Comparison of ENCODE assay signal across 17 mouse cellular contexts in genomic region chr7:122402041-122402440, GRCm38 (mm10).
A peak's percentile ranks its signal among the peaks of the same experiment; 100 is the strongest.
DNase-seq lines count a peak whose midpoint lies in the region; ATAC-seq and TF ChIP-seq lines count a peak whose summit lies in the region.
"Had no signal": no experiment of that assay in that cellular context is flagged by ENCODE, and none has a peak within 500 bp of the region (broad histone marks: within the 10 kb centered on the region; RNA-seq: fewer than 3 reads in every experiment).

No protein-coding gene starts in this region.

- DNase-seq in lung, postnatal 25 days (ENCODE audit: low spot score): peak; percentile 26
- no peak for DNase-seq in lung, adult 2 months
- peak; percentile 45 for DNase-seq in CH12.LX (ENCODE audit: extremely low read depth)
- DNase-seq in thymus, postnatal 25 days: peak; percentile 39
- no peak for DNase-seq in midbrain, embryonic 11.5 days (ENCODE audit: low spot score, missing footprints)
- DNase-seq in neural tube, embryonic 10.5 days (ENCODE audit: extremely low spot score, low spot score): no peak
- DNase-seq: adrenal gland, postnatal 14 days; cerebellum, postnatal 25 days; gastrocnemius, postnatal 10 days; heart, postnatal 10 days; kidney, adult 2 months; kidney, postnatal 25 days; retina, postnatal 1 day had no signal

- no peaks in the 10 kb centered on the region for H3K9me3 ChIP-seq in CH12.LX (replicated peaks; ENCODE audit: low read length)
- no peaks in the 10 kb centered on the region for H3K9me3 ChIP-seq in midbrain, embryonic 11.5 days (ENCODE audit: control insufficient read depth, low read length)
- H3K9me3 ChIP-seq: neural tube, embryonic 15.5 days had no signal

- TF ChIP-seq CTCF in lung, adult 2 months (IDR thresholded peaks at IDR 0.05; ENCODE audit: insufficient read depth, low read length): no peak
- TF ChIP-seq CTCF in CH12.LX (conservative IDR thresholded peaks at IDR 0.05 in 1 of 2, IDR thresholded peaks at IDR 0.05 in 1 of 2; ENCODE audit: low read depth in 2 of 2, low read length in 2 of 2): no peak

- dilution Hi-C loops in CH12.LX (cut with MboI; ENCODE audit: extremely low pct_ligation_motif_present, extremely low pct_unique_long_range_greater_than_20kb, low sequenced_read_pairs): no loop called here

- no peaks in the 10 kb centered on the region for H3K27me3 ChIP-seq in CH12.LX (replicated peaks)
- H3K27me3 ChIP-seq in midbrain, embryonic 11.5 days (ENCODE audit: control insufficient read depth, insufficient read depth, low read length): no peaks in the 10 kb centered on the region
- H3K27me3 ChIP-seq: neural tube, embryonic 15.5 days had no signal

- H3K4me3 ChIP-seq in lung, adult 2 months (replicated peaks; ENCODE audit: extremely low read depth, low read depth, low read length): no peak overlapping the region
- peak overlapping the region in 1 of 3 experiments; percentile 1 for H3K4me3 ChIP-seq in CH12.LX (replicated peaks in 1 of 3; ENCODE audit: low read depth in 2 of 3, low read length in 2 of 3, poor library complexity in 1 of 3)
- H3K4me3 ChIP-seq in midbrain, embryonic 11.5 days (ENCODE audit: low read depth, low read length): no peak overlapping the region
- H3K4me3 ChIP-seq: neural tube, embryonic 15.5 days had no signal

- H3K27ac ChIP-seq in CH12.LX (ENCODE audit: insufficient read depth, low read depth): peak overlapping the region; percentile 81
- no peak overlapping the region for H3K27ac ChIP-seq in midbrain, embryonic 11.5 days (ENCODE audit: low read depth, low read length)
- H3K27ac ChIP-seq: liver, embryonic 14.5 days; neural tube, embryonic 15.5 days had no signal

- no peak for TF ChIP-seq POLR2A in lung, adult 2 months (IDR thresholded peaks at IDR 0.05; ENCODE audit: borderline replicate concordance, extremely low read depth, low read depth, low read length)
- TF ChIP-seq POLR2A in CH12.LX (IDR thresholded peaks at IDR 0.05; ENCODE audit: low read depth, low read length): no peak

- H3K9ac ChIP-seq in CH12.LX (ENCODE audit: insufficient read depth, low read depth): 0 out of 2 replicates have a peak overlapping the region, but pooled peaks have one; percentile 2
- no peak overlapping the region for H3K9ac ChIP-seq in midbrain, embryonic 11.5 days (ENCODE audit: low read length)
- H3K9ac ChIP-seq: liver, embryonic 14.5 days; neural tube, embryonic 15.5 days had no signal

- no peak; the same call in 1 of the 2 replicates for TF ChIP-seq EP300 in CH12.LX (IDR thresholded peaks at IDR 0.05; ENCODE audit: low read length)

- 58% methylated on average over 7 of the region's 7 CpGs for WGBS in lung, adult 2 months
- WGBS in midbrain, embryonic 11.5 days: 85% methylated on average over 7 of the region's 7 CpGs

- TF ChIP-seq RAD21 in CH12.LX (IDR thresholded peaks at IDR 0.05; ENCODE audit: low read depth, low read length): no peak

- no peak overlapping the region for H3K4me2 ChIP-seq in CH12.LX (ENCODE audit: insufficient read depth, low read depth, poor library complexity, severe bottlenecking)
- no peak overlapping the region for H3K4me2 ChIP-seq in midbrain, embryonic 11.5 days
- H3K4me2 ChIP-seq: neural tube, embryonic 15.5 days had no signal

- in situ Hi-C loops in CH12.LX (cut with MboI; ENCODE audit: low pct_ligation_motif_present, low pct_unique_long_range_greater_than_20kb, low sequenced_read_pairs): no loop called here

- ATAC-seq in megakaryocyte progenitor cell, adult 5-6 weeks (replicated peaks; ENCODE audit: poor library complexity): peak; percentile 63
- ATAC-seq in midbrain, embryonic 11.5 days (ENCODE audit: low FRiP score): no peak
- ATAC-seq: hindbrain, embryonic 16.5 days had no signal

- H3K4me1 ChIP-seq in lung, adult 2 months (ENCODE audit: control insufficient read depth, insufficient read depth, low read length): no peaks in the 10 kb centered on the region; the same call in 1 of the 2 replicates
- peaks cover 60 to 98% of the 10 kb centered on the region in 2 experiments for H3K4me1 ChIP-seq in CH12.LX (ENCODE audit: control insufficient read depth in 1 of 2, insufficient read depth in 2 of 2)
- H3K4me1 ChIP-seq in midbrain, embryonic 11.5 days (ENCODE audit: control insufficient read depth, insufficient read depth, low read length): peaks cover 13% of the 10 kb centered on the region

- H3K36me3 ChIP-seq in CH12.LX (replicated peaks in 1 of 2; ENCODE audit: control insufficient read depth in 1 of 2, insufficient read depth in 1 of 2, low read length in 1 of 2): peaks cover 26 to 53% of the 10 kb centered on the region in 2 experiments
- H3K36me3 ChIP-seq in midbrain, embryonic 11.5 days (ENCODE audit: control insufficient read depth, insufficient read depth, low read length): no peaks in the 10 kb centered on the region
- H3K36me3 ChIP-seq: neural tube, embryonic 15.5 days had no signal

- H3K79me2 ChIP-seq in CH12.LX (replicated peaks; ENCODE audit: control insufficient read depth, extremely low read depth, insufficient read depth, poor library complexity, severe bottlenecking): peaks cover 89% of the 10 kb centered on the region

TF ChIP-seq in CH12.LX, 34 proteins besides CTCF, POLR2A, EP300 and RAD21:
- peak; percentile 24; the same call in 1 of the 2 replicates for TF ChIP-seq MAX (IDR thresholded peaks at IDR 0.05; ENCODE audit: low read length)
- no peak for TF ChIP-seq CHD2 (IDR thresholded peaks at IDR 0.05; ENCODE audit: low read length)
- no peak for TF ChIP-seq ZMIZ1 (IDR thresholded peaks at IDR 0.05; ENCODE audit: low read depth, low read length)
- TF ChIP-seq JUND (conservative IDR thresholded peaks at IDR 0.05; ENCODE audit: low read depth, low read length): no peak
- no peak for TF ChIP-seq GABPA (IDR thresholded peaks at IDR 0.05; ENCODE audit: insufficient replicate concordance, low read depth, low read length)
- TF ChIP-seq PAX5 (IDR thresholded peaks at IDR 0.05; ENCODE audit: low read length): no peak
- 0 out of 2 replicates have a peak, but pooled peaks have one; percentile 19 for TF ChIP-seq MEF2A (IDR thresholded peaks at IDR 0.05; ENCODE audit: borderline replicate concordance, low read depth, low read length)
- TF ChIP-seq ETS1 (conservative IDR thresholded peaks at IDR 0.05; ENCODE audit: low read depth, low read length): peak; percentile 41; the same call in 1 of the 2 replicates
- TF ChIP-seq MYC (IDR thresholded peaks at IDR 0.05; ENCODE audit: low read depth, low read length): 0 out of 2 replicates have a peak, but pooled peaks have one; percentile 45
- TF ChIP-seq TBP (conservative IDR thresholded peaks at IDR 0.05; ENCODE audit: low read depth, low read length): no peak
- TF ChIP-seq TCF12 (IDR thresholded peaks at IDR 0.05; ENCODE audit: low read depth, low read length): no peak
- TF ChIP-seq POLR2AphosphoS2 (IDR thresholded peaks at IDR 0.05; ENCODE audit: low read depth, low read length): no peak

Comparison
In these comparisons a context has a peak if more than half of its experiments do, and no peak if none do; other contexts are left out.
1. DNase-seq: peak in lung, postnatal 25 days (single experiment), CH12.LX (single experiment) and thymus, postnatal 25 days (single experiment); none in lung, adult 2 months (single experiment), midbrain, embryonic 11.5 days (single experiment) and neural tube, embryonic 10.5 days (single experiment).